Mouse (Mus musculus) kidney, adult 9 months (tissue): Measurements from ENCODE around the gene 4930507D05Rik.
"Not testable (repeated sequence)": the region's sequence is repeated elsewhere in the genome, so short reads cannot be mapped to it uniquely, and the experiment has no call there.

Source experiments
- DNase-seq: peaks from one replicate; pipeline ENCODE4 v3.0.0; 2022

4930507D05Rik gene

DNA sequence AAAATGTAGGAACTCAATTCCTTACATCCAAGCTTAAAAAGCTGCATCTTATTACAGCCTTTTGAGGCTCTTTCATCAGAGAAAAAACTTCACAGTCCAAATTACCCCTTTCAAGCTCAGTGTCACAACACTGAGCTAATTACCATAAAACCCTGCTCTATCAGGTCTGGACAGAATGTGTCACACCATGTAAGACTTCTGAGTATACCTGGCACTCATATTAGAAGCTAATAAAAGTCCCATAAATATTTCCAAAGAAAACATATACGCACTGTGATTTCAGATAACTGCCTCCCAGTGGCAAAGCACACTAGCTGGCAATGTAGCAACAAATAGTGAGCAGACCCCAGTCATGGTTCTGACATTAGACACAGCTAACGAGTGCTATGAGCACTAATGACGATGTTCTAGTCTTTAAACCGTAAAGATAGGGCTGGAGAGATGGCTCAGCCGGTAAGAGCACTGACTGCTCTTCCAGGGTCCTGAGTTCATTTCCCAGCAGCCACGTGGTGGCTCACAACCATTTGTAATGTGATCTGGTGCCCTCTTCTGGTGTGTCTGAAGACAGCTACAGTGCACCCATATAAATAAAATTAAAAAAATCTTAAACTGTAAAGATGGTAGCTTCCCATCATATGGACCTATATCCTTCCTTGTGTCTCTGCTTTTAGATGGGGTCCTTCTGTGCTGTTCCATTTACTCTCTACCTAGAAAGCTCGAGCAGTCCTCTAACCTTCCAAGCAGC lies 32.0 kb downstream of the 4930507D05Rik start:
- DNase-seq, result no peak

GRCm38 (mm10) chr10:62485878-62486582 lies 36.7 kb downstream of the 4930507D05Rik start:
- no peak for DNase-seq

DNA sequence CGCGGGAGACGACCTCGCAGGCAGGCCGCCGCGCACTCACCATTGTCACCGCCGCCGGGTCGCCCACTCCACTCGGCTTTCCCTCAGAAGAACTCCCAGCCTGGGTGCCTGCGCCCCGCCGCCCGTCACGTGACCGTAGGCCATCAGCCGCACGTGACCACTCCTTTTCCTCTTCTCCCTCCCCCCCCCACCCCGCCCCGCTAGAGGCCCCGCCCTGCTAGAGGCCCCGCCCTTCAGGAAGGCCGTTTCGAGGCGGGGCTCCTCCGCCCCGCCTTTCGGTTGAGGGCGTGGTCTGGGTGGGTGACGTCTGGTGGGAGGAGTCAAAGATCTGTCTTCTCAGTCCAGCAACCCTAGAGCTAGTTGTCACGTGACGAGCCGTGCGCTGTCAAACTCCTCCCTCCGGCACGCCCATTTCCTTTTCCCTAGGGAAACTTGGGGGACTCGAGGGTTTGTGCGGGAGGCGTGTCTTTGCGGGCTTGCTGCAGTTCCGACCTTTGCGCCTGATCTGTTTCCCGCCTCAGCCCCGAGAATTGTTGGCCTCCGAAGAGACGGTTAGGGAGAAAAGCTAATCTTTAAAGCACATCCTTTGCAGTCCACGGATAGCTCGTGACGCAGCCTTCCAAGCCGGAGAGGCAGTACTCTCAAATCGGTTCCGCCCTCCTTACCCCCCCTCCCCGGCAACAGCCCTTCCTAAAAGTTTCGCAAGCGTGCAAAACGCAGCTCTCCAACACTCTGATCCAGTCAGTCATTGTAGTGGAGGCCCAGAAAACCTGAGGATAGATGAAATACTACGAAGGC lies 37.5 kb downstream of the 4930507D05Rik start, which contains the start of gene Vps26a:
Gene Vps26a (minus strand): TSS at position 188 of the 798 bp plus-strand sequence.
- peak; percentile 100 for DNase-seq

DNA sequence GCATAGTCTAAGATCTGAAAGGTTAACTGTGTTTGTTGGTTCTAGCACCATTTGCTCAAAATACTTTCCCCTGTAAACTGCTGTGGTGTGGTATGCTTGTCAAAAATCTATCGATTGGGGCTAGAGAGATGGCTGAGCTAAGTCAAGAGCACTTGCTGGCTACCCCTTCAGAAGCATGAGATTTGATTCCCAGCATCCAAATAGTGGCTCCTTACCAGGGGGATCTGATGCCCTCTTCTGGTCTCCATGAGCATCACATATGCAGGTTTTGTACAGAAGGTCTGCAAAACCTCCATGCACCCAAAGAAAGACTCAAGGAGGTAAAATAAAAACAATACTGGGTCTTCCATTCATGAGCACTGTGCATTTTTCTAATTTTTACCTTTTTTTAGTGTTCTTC lies 39.0 kb downstream of the 4930507D05Rik start:
- DNase-seq, result peak; percentile 70

DNA sequence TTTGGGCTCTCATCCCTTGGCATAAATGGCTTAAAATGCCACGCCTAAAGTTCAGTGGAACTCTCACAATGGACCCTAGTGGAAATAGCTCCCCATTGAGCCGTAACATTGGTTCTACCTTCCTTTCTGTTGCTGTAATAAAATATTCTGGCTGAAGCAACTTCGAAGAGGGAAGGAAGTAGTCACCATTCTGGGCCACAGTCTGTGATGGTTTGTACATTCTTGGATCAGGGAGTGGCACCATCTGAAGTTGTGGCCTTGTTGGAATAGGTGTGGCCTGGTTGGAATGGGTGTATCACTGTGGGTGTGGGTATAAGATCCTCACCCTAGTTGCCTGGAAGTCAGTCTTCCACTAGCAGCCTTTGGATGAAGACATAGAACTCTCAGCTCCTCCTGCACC lies 42.4 kb downstream of the 4930507D05Rik start:
- not testable (repeated sequence) for DNase-seq

DNA sequence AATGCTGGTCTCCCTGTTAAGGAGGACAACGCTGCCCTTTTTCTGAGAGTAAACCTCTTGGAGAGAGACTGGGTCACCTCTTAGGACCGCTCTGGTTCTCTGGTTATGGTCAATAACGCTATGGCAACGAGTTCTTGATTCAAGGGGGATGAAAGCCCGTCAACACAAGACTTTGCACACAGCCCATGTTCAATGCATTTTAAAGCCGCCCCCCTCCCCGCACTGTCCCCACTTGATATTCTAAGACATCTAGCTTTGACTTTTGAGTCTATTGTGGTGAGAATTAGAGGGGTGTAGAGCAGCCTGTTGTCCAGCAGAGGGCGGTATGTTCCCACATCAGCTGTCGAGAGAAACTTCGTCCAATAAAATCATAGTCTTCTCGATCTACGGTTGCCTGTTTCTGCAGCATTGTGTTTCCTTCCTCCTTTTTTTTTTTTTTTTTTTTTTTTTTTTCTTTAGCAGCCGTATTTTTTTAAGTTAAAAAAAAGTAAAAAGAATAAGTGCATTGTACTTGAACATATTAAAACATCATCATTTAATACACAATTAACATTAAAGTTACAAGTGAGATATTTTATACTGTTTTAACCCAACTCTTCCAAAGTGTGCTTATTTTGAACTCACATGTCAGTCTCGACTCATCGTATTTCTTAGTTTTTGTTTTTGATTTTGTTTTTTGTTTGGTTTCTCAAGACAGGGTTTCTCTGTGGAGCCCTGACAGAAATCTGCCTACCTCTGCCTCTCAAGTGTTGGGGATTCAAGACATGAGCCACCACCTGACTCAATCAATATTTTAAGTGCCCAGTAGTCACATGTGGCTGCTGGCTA lies 51.0 kb downstream of the 4930507D05Rik start:
- DNase-seq, result peak; percentile 77
